Mouse (Mus musculus): Measurements from ENCODE around the gene Stx18.

GRCm38 (mm10) chr5:38038274-38038673 is 268 bp upstream of the Stx18 start:
- TF ChIP-seq CTCF (IDR thresholded peaks at IDR 0.05; ENCODE audit: low read depth) = no peak
- no peak for TF ChIP-seq EP300 (IDR thresholded peaks at IDR 0.05; ENCODE audit: low read depth)
